In genomic region chr10:85968157-85968634, GRCm38 (mm10) we compare ENCODE assay signal across 9 mouse cellular contexts. TPM values are rescaled to one million over a fixed set of nuclear protein-coding genes. Genes with fewer than 3 reads are reported as not detected.
DNase-seq lines count a peak whose midpoint lies in the region; ATAC-seq and TF ChIP-seq lines count a peak whose summit lies in the region.
"Had no signal": no experiment of that assay in that cellular context is flagged by ENCODE, and none has a peak within 500 bp of the region (broad histone marks: within the 10 kb centered on the region; RNA-seq: fewer than 3 reads in every experiment).

No protein-coding gene starts in this region.

- intact Hi-C loops in left cerebral cortex, adult 2 months (cut with DNase I) = loop anchor here (2.0 to 5.0 kb wide), 3 partner anchors 99 to 497 kb away; no protein-coding TSS in a partner anchor

- H3K4me3 ChIP-seq in left cerebral cortex, adult 2 months = no peak overlapping the region
- H3K4me3 ChIP-seq: midbrain, embryonic 12.5 days had no signal

- TF ChIP-seq CTCF in left cerebral cortex, adult 2 months (IDR thresholded peaks at IDR 0.05) = peak; percentile 95

- DNase-seq in cerebellum, postnatal 10 days = peak; percentile 91 to 93
- peak; percentile 67 to 91 for DNase-seq in frontal cortex, postnatal 14 days (ENCODE audit: low spot score in 2 of 2)
- DNase-seq in left cerebral cortex, adult 2 months (ENCODE audit: extremely low spot score in 1 of 2, low spot score in 2 of 2) = peak; percentile 81 to 89
- peak; percentile 81 for DNase-seq in mesoderm, embryonic 11.5 days (ENCODE audit: low read depth, low spot score)
- peak; percentile 56 to 69 for DNase-seq in right cerebral cortex, postnatal 36 days (ENCODE audit: low spot score in 2 of 2)
- peak; percentile 79 to 81 for DNase-seq in urinary bladder, postnatal 36 days (ENCODE audit: low spot score in 2 of 2)

- H3K27ac ChIP-seq in left cerebral cortex, adult 2 months = no peak overlapping the region
- H3K27ac ChIP-seq: midbrain, embryonic 12.5 days had no signal

- peak; percentile 52 for ATAC-seq in activated CD4-positive, CD25-positive, alpha-beta regulatory T cell, adult 4 months
- peak; percentile 50 for ATAC-seq in inflammation-experienced regulatory T-cells, adult 6 months

RNA-seq across cellular contexts. Expression of gene Rtcb, which starts 10.6 kb away (rescaled TPM):
- 100 to 1,000 TPM; 151 to 173 TPM for polyA plus RNA-seq in activated CD4-positive, CD25-positive, alpha-beta regulatory T cell, adult 4 months (2017; shearing (Covaris generic))
- polyA plus RNA-seq in inflammation-experienced regulatory T-cells, adult 6 months (2017; shearing (Covaris generic)) = 100 to 1,000 TPM; 135 to 170 (median 165) TPM
- 100 to 1,000 TPM; 102 to 116 TPM for total RNA-seq in left cerebral cortex, adult 2 months (2021)

RNA-seq across cellular contexts. Expression of gene Ascl4, which starts 40.7 kb away (rescaled TPM):
- under 1 TPM; 0.16 to 0.23 TPM for polyA plus RNA-seq in activated CD4-positive, CD25-positive, alpha-beta regulatory T cell, adult 4 months (2017; shearing (Covaris generic))
- polyA plus RNA-seq in inflammation-experienced regulatory T-cells, adult 6 months (2017; shearing (Covaris generic)) = under 1 TPM in 2 of 3 experiments, not detected in 1; 0.29 to 0.39 TPM
- total RNA-seq in left cerebral cortex, adult 2 months (2021) = under 1 TPM in 1 of 2 experiments, not detected in 1; 0.23 TPM

RNA-seq across cellular contexts. Expression of gene Bpifc, which starts 43.5 kb away (rescaled TPM):
- polyA plus RNA-seq in activated CD4-positive, CD25-positive, alpha-beta regulatory T cell, adult 4 months (2017; shearing (Covaris generic)) = under 1 TPM in 1 of 2 experiments, not detected in 1; 0.17 TPM
- polyA plus RNA-seq in inflammation-experienced regulatory T-cells, adult 6 months (2017; shearing (Covaris generic)) = not detected
- under 1 TPM in 1 of 2 experiments, not detected in 1; 0.11 TPM for total RNA-seq in left cerebral cortex, adult 2 months (2021)
- polyA plus RNA-seq: midbrain, embryonic 12.5 days had no signal

RNA-seq across cellular contexts. Expression of gene Prdm4, which starts 51.3 kb away (rescaled TPM):
- 1 to 10 TPM; 4.8 to 5.2 TPM for polyA plus RNA-seq in activated CD4-positive, CD25-positive, alpha-beta regulatory T cell, adult 4 months (2017; shearing (Covaris generic))
- 1 to 10 TPM; 4.2 to 7.1 (median 6.1) TPM for polyA plus RNA-seq in inflammation-experienced regulatory T-cells, adult 6 months (2017; shearing (Covaris generic))
- total RNA-seq in left cerebral cortex, adult 2 months (2021) = 10 to 100 TPM; 26.4 to 30.8 TPM

RNA-seq across cellular contexts. Expression of gene Fbxo7, which starts 53.6 kb away (rescaled TPM):
- polyA plus RNA-seq in activated CD4-positive, CD25-positive, alpha-beta regulatory T cell, adult 4 months (2017; shearing (Covaris generic)) = 10 to 100 TPM; 43.0 to 47.5 TPM
- 10 to 100 TPM; 37.0 to 46.3 (median 40.5) TPM for polyA plus RNA-seq in inflammation-experienced regulatory T-cells, adult 6 months (2017; shearing (Covaris generic))
- 10 to 100 TPM; 25.9 to 27.1 TPM for total RNA-seq in left cerebral cortex, adult 2 months (2021)
